Comparison of ENCODE assay signal across 8 mouse cellular contexts in the genomic region with DNA sequence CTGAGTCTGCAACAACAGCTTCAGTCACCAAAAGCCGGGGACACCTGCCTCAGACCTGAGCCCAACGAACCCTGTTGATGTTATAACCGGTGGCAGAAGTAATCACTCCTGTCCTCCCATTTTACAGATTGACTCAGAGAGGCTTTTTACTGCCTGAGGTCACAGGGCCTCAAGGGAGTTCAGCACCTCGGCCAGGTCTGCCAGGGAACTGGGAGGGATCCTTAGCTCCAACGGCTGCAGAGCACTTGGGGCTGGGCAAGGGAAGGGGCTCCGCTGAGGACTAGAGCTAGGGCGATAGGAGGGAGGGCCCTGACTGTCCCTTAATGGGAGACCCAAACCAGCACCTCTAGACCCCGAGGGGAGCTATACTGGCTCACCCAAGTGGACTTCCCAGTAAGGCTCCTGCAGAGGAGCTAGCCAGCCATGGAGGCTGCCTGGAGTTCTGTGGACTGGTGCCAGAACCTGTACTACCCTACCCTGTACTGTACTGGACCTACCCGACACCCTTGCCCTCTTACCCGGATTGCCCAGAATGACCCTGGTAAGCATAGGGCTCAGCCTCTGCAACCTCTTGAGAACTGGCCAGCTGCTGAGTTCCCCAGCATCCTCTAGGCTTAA. TPM values are rescaled to one million over a fixed set of nuclear protein-coding genes. Genes with fewer than 3 reads are reported as not detected.
A peak's percentile ranks its signal among the peaks of the same experiment; 100 is the strongest.
DNase-seq lines count a peak whose midpoint lies in the region; ATAC-seq and TF ChIP-seq lines count a peak whose summit lies in the region.

No protein-coding gene starts in this region.

- H3K4me3 ChIP-seq in limb, embryonic 12.5 days (replicated peaks), result peak overlapping the region; percentile 87
- peak overlapping the region; percentile 94 for H3K4me3 ChIP-seq in stomach, postnatal 0 days (ENCODE audit: low read depth, low read length)

- H3K27me3 ChIP-seq in limb, embryonic 12.5 days, result peaks cover 9% of the 10 kb centered on the region
- H3K27me3 ChIP-seq in stomach, postnatal 0 days (ENCODE audit: control insufficient read depth, insufficient read depth, low read length), result no peaks in the 10 kb centered on the region

- H3K36me3 ChIP-seq in limb, embryonic 12.5 days, result peaks cover 11% of the 10 kb centered on the region
- H3K36me3 ChIP-seq in stomach, postnatal 0 days (ENCODE audit: control insufficient read depth, insufficient read depth, low read length), result no peaks in the 10 kb centered on the region

- ATAC-seq in limb, embryonic 12.5 days (ENCODE audit: insufficient number of reproducible peaks, insufficient read depth, low FRiP score, low TSS enrichment, low read depth), result peak; percentile 39
- no peak; the same call in 1 of the 2 replicates for ATAC-seq in stomach, postnatal 0 days (ENCODE audit: low FRiP score, low TSS enrichment)

- H3K9ac ChIP-seq in limb, embryonic 12.5 days (replicated peaks), result peak overlapping the region; percentile 93
- H3K9ac ChIP-seq in stomach, postnatal 0 days (ENCODE audit: low read length), result peak overlapping the region; percentile 96

- intact Hi-C loops in left cerebral cortex, postnatal 36 days (cut with DNase I), result no loop called here

- TF ChIP-seq CTCF in stomach, postnatal 0 days (IDR thresholded peaks at IDR 0.05; ENCODE audit: low read depth), result no peak

- no peak for TF ChIP-seq EP300 in stomach, postnatal 0 days (optimal IDR thresholded peaks at IDR 0.05)

- peak overlapping the region; percentile 91 for H3K27ac ChIP-seq in limb, embryonic 12.5 days
- H3K27ac ChIP-seq in stomach, postnatal 0 days (replicated peaks), result peak overlapping the region; percentile 96

- peaks cover 58% of the 10 kb centered on the region for H3K4me1 ChIP-seq in limb, embryonic 12.5 days (replicated peaks)
- peaks cover 19% of the 10 kb centered on the region for H3K4me1 ChIP-seq in stomach, postnatal 0 days (replicated peaks; ENCODE audit: control insufficient read depth, insufficient read depth)

- H3K9me3 ChIP-seq in limb, embryonic 12.5 days, result no peaks in the 10 kb centered on the region
- H3K9me3 ChIP-seq in stomach, postnatal 0 days (ENCODE audit: control insufficient read depth, low read length), result no peaks in the 10 kb centered on the region

- WGBS in limb, embryonic 12.5 days, result 28% methylated on average over 10 of the region's 10 CpGs
- 38% methylated on average over 10 of the region's 10 CpGs for WGBS in stomach, postnatal 0 days

- H3K4me2 ChIP-seq in limb, embryonic 12.5 days, result peak overlapping the region; percentile 89
- H3K4me2 ChIP-seq in stomach, postnatal 0 days (replicated peaks; ENCODE audit: low read depth), result peak overlapping the region; percentile 91

- peak; percentile 27 to 43 for DNase-seq in cerebellum, postnatal 14 days
- DNase-seq in cerebellum, postnatal 36 days, result no peak
- peak; percentile 5 for DNase-seq in right cerebral cortex, postnatal 25 days
- DNase-seq in right cerebral cortex, adult 2 months (ENCODE audit: low spot score in 2 of 2), result no peak
- no peak for DNase-seq in stomach, postnatal 0 days (ENCODE audit: low spot score)
- DNase-seq in ovary, postnatal 10 days (ENCODE audit: low spot score), result no peak
- no peak for DNase-seq in left cerebral cortex, postnatal 36 days (ENCODE audit: low spot score in 2 of 2)

RNA-seq across cellular contexts. Expression of a gene that starts 1.4 kb away (rescaled TPM):
- polyA plus RNA-seq in limb, embryonic 12.5 days (2016; fragmentation: Nextera tagmentation; extraction: Ambion mirVana), result 39.8 and 42.0 TPM in 2 replicates
- polyA plus RNA-seq in stomach, postnatal 0 days (2015; fragmentation: Nextera tagmentation; extraction: Ambion mirVana), result 35.8 and 38.5 TPM in 2 replicates
- total RNA-seq in left cerebral cortex, postnatal 36 days (2021), result 10 to 100 TPM in 1 of 2 experiments, 1 to 10 TPM in 1; 9.6 to 14.9 TPM

RNA-seq across cellular contexts. Expression of a gene that starts 5.6 kb away (rescaled TPM):
- 42.4 and 44.6 TPM in 2 replicates for polyA plus RNA-seq in limb, embryonic 12.5 days (2016; fragmentation: Nextera tagmentation; extraction: Ambion mirVana)
- 19.9 and 22.1 TPM in 2 replicates for polyA plus RNA-seq in stomach, postnatal 0 days (2015; fragmentation: Nextera tagmentation; extraction: Ambion mirVana)
- total RNA-seq in left cerebral cortex, postnatal 36 days (2021), result 10 to 100 TPM; 19.9 to 20.1 TPM

RNA-seq across cellular contexts. Expression of a gene that starts 15.5 kb away (rescaled TPM):
- polyA plus RNA-seq in limb, embryonic 12.5 days (2016; fragmentation: Nextera tagmentation; extraction: Ambion mirVana), result 81.9 and 83.3 TPM in 2 replicates
- 50.5 and 54.3 TPM in 2 replicates for polyA plus RNA-seq in stomach, postnatal 0 days (2015; fragmentation: Nextera tagmentation; extraction: Ambion mirVana)
- total RNA-seq in left cerebral cortex, postnatal 36 days (2021), result 10 to 100 TPM; 22.3 to 22.8 TPM

RNA-seq across cellular contexts. Expression of a gene that starts 20.6 kb away (rescaled TPM):
- 0.21 TPM in 1 of 2 replicates, not detected in the other for polyA plus RNA-seq in limb, embryonic 12.5 days (2016; fragmentation: Nextera tagmentation; extraction: Ambion mirVana)
- polyA plus RNA-seq in stomach, postnatal 0 days (2015; fragmentation: Nextera tagmentation; extraction: Ambion mirVana), result 0.02 TPM in 1 of 2 replicates, not detected in the other
- total RNA-seq in left cerebral cortex, postnatal 36 days (2021), result not detected

RNA-seq across cellular contexts. Expression of a gene that starts 46.8 kb away (rescaled TPM):
- 43.7 and 47.8 TPM in 2 replicates for polyA plus RNA-seq in limb, embryonic 12.5 days (2016; fragmentation: Nextera tagmentation; extraction: Ambion mirVana)
- polyA plus RNA-seq in stomach, postnatal 0 days (2015; fragmentation: Nextera tagmentation; extraction: Ambion mirVana), result 28.0 and 28.2 TPM in 2 replicates
- 10 to 100 TPM; 42.1 to 59.7 TPM for total RNA-seq in left cerebral cortex, postnatal 36 days (2021)

Comparison
In these comparisons a context has a peak if more than half of its experiments do, and no peak if none do; other contexts are left out.
1. DNase-seq: peak in cerebellum, postnatal 14 days (2 of 2) and right cerebral cortex, postnatal 25 days (single experiment); none in cerebellum, postnatal 36 days (0 of 2), right cerebral cortex, adult 2 months (0 of 2), stomach, postnatal 0 days (single experiment), ovary, postnatal 10 days (single experiment) and left cerebral cortex, postnatal 36 days (0 of 2).